11 mouse cellular contexts compared by ENCODE assay signal in genomic region chr1:178634359-178635085, GRCm38 (mm10).
A peak's percentile ranks its signal among the peaks of the same experiment; 100 is the strongest.
DNase-seq lines count a peak whose midpoint lies in the region; ATAC-seq and TF ChIP-seq lines count a peak whose summit lies in the region.
"Had no signal": no experiment of that assay in that cellular context is flagged by ENCODE, and none has a peak within 500 bp of the region (broad histone marks: within the 10 kb centered on the region; RNA-seq: fewer than 3 reads in every experiment).

No protein-coding gene starts in this region.

- TF ChIP-seq CTCF in forebrain, postnatal 0 days (IDR thresholded peaks at IDR 0.05; ENCODE audit: low read depth), result no peak

- no peaks in the 10 kb centered on the region for H3K36me3 ChIP-seq in forebrain, postnatal 0 days (ENCODE audit: insufficient read depth)
- no peaks in the 10 kb centered on the region for H3K36me3 ChIP-seq in limb, embryonic 15.5 days
- H3K36me3 ChIP-seq in stomach, embryonic 16.5 days (ENCODE audit: control insufficient read depth, insufficient read depth, low read length), result no peaks in the 10 kb centered on the region

- peak; percentile 36 for ATAC-seq in forebrain, postnatal 0 days
- no peak for ATAC-seq in limb, embryonic 15.5 days (ENCODE audit: insufficient number of reproducible peaks, low FRiP score, low TSS enrichment, low read depth)
- ATAC-seq in stomach, embryonic 16.5 days (ENCODE audit: insufficient read depth, low FRiP score), result 0 out of 2 replicates have a peak, but pooled peaks have one; percentile 27

- peak; percentile 9 for DNase-seq in lung, postnatal 10 days
- DNase-seq in lung, postnatal 36 days, result no peak
- DNase-seq in forebrain, postnatal 0 days, result peak; percentile 35
- no peak for DNase-seq in adrenal gland, postnatal 14 days
- DNase-seq in ovary, postnatal 14 days (ENCODE audit: low spot score), result no peak
- DNase-seq in cerebellum, postnatal 14 days, result no peak
- DNase-seq: cerebellum, adult 2 months; kidney, adult 8-10 months had no signal

- no peak overlapping the region for H3K9ac ChIP-seq in forebrain, postnatal 0 days
- H3K9ac ChIP-seq in limb, embryonic 15.5 days, result no peak overlapping the region
- H3K9ac ChIP-seq in stomach, embryonic 16.5 days (ENCODE audit: low read length), result no peak overlapping the region

- no peaks in the 10 kb centered on the region for H3K9me3 ChIP-seq in forebrain, postnatal 0 days (ENCODE audit: low read length)
- no peaks in the 10 kb centered on the region for H3K9me3 ChIP-seq in limb, embryonic 15.5 days
- H3K9me3 ChIP-seq in stomach, embryonic 16.5 days (replicated peaks; ENCODE audit: control insufficient read depth, low read length), result no peaks in the 10 kb centered on the region

- no peaks in the 10 kb centered on the region for H3K4me1 ChIP-seq in forebrain, postnatal 0 days (ENCODE audit: insufficient read depth)
- H3K4me1 ChIP-seq in limb, embryonic 15.5 days, result peaks cover 7% of the 10 kb centered on the region; the same call in 1 of the 2 replicates
- peaks cover 1% of the 10 kb centered on the region; the same call in 1 of the 2 replicates for H3K4me1 ChIP-seq in stomach, embryonic 16.5 days (ENCODE audit: control insufficient read depth, insufficient read depth, low read length)

- 0 out of 2 replicates have a peak overlapping the region, but pooled peaks have one; percentile 10 for H3K4me2 ChIP-seq in forebrain, postnatal 0 days (ENCODE audit: low read depth)
- 0 out of 2 replicates have a peak overlapping the region, but pooled peaks have one; percentile 4 for H3K4me2 ChIP-seq in limb, embryonic 15.5 days
- H3K4me2 ChIP-seq in stomach, embryonic 16.5 days (ENCODE audit: low read depth, low read length), result peak overlapping the region; percentile 30

- WGBS in forebrain, postnatal 0 days, result 55% methylated on average over 19 of the region's 19 CpGs
- WGBS in limb, embryonic 15.5 days, result 48% methylated on average over 19 of the region's 19 CpGs
- WGBS in stomach, embryonic 16.5 days, result 46% methylated on average over 19 of the region's 19 CpGs

- H3K27me3 ChIP-seq in forebrain, postnatal 0 days (ENCODE audit: insufficient read depth, low read length), result no peaks in the 10 kb centered on the region
- H3K27me3 ChIP-seq in limb, embryonic 15.5 days, result no peaks in the 10 kb centered on the region
- no peaks in the 10 kb centered on the region for H3K27me3 ChIP-seq in stomach, embryonic 16.5 days (ENCODE audit: control insufficient read depth, insufficient read depth, low read length)

- no peak overlapping the region for H3K4me3 ChIP-seq in forebrain, postnatal 0 days (ENCODE audit: low read depth, low read length)
- no peak overlapping the region for H3K4me3 ChIP-seq in limb, embryonic 15.5 days
- H3K4me3 ChIP-seq in stomach, embryonic 16.5 days (replicated peaks; ENCODE audit: low read length), result no peak overlapping the region

- no peak overlapping the region for H3K27ac ChIP-seq in forebrain, postnatal 0 days (ENCODE audit: low read depth, low read length)
- no peak overlapping the region for H3K27ac ChIP-seq in limb, embryonic 15.5 days
- no peak overlapping the region for H3K27ac ChIP-seq in stomach, embryonic 16.5 days (ENCODE audit: low read length)
- H3K27ac ChIP-seq: macrophage had no signal

Comparison
In these comparisons a context has a peak if more than half of its experiments do, and no peak if none do; other contexts are left out.
1. DNase-seq: peak in lung, postnatal 10 days (single experiment) and forebrain, postnatal 0 days (single experiment); none in lung, postnatal 36 days (single experiment), adrenal gland, postnatal 14 days (single experiment), ovary, postnatal 14 days (single experiment) and cerebellum, postnatal 14 days (0 of 2).
2. Peak in every context shown above with its lines, with median percentiles within 50 percentile points of each other: H3K4me2 ChIP-seq.